Mouse (Mus musculus) central nervous system, embryonic 11.5 days (tissue): ENCODE data around the gene 9530077C05Rik. TPM values are rescaled to one million over a fixed set of nuclear protein-coding genes. Genes with fewer than 3 reads are reported as not detected.

ENCODE experiments used
- polyA plus RNA-seq: library from polyadenylated mRNA; depleted of rRNA; stranded (reverse); fragments of >200 nt; gene quantifications from 2 replicates; pipeline ENCODE4 v1.2.3, GENCODE M21; 2012; rRNA removed

The 9530077C05Rik gene
- 4.9 and 5.9 TPM in 2 replicates for polyA plus RNA-seq

GRCm38 (mm10) chr9:22411002-22411857, at the start of gene 9530077C05Rik:
TSS of gene 9530077C05Rik (plus strand) at chr9:22411513.

DNA sequence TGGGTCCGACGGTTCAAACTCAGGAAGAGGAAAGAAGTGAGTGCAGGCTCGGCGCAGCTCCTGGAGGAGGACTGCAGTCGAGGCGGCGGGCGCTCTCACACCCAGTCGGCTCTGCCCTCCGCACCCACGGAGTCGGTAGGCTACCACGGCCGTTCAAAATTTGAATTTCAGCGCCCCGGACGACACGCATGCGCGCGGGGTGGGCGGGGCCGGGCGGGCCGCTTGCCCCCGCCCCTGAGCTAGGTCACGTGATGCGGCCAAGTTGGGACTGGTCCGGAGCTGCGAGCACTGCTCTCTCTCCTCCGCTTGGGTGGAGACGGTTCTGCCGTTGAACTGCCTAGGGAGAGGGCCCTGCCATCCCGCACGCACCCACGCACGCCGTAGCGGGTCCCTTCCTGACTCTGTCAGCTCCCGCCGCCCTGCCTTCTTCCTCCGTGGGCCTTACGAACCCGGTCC, 22.3 kb upstream of the 9530077C05Rik start, which contains the start of gene Anln:
TSS of gene Anln (minus strand) at position 168 of the 456 bp plus-strand sequence.

DNA sequence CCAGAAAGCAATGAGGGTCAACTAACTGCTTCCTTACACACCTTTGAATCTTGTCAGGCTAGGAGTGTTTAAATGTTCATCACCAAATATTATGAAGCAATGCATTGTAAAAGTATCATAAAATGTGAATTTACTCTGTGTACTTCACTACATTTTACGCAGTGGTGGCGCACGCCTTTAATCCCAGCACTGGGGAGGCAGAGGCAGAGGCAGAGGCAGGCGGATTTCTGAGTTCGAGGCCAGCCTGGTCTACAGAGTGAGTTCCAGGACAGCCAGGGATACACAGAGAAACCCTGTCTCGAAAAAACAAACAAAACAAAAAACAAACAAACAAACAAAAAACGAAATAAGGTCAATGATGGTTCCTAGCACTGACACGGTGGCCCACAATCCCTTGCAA, 42.7 kb downstream of the 9530077C05Rik start, which contains the start of gene Gm17545:
TSS of gene Gm17545 (plus strand) at position 301 of the 400 bp plus-strand sequence.

DNA sequence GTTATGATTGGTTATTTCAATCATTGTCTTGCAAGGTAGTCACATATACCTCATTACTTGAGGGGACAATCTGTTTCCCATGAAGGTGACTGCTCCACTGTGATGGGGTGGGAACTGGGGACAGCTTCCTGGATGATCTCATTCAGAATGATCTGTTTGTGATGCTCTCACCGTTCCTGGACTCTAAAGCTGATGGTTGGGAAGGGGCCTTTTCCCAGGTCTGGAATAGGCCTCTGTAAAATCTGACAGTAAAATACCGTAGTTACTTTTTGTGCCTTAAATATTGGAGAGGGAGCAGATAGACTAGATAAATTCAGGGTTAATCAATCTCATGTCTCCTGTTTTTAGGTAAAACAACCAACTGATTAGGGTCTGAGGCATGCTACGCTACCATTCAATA, 58.3 kb downstream of the 9530077C05Rik start, which contains the start of gene Rp9:
TSS of gene Rp9 (minus strand) at position 101 of the 400 bp plus-strand sequence.

DNA sequence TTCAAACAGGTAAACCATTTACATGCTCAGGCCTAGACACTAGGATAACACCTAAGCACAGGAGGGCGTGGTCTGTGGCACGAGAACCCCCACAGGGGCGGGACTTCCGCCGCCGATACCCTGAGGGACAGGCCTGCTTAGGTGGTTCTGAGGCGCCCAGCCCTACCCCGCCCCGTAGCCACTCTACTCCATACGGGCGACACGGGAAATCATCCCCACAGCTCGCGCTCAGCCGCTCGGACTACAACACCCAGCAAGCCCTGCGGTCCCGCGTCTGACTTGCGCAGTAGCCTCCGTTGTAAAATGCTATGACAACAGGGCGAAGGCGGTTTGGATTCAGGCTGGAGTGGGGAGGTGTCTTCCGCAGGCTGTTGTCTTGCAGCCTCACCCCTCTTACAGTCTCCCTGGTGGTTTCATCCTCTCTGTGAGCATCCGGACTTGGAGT, 64.1 kb downstream of the 9530077C05Rik start, which contains the start of gene Bbs9:
TSS of gene Bbs9 (plus strand) at position 292 of the 445 bp plus-strand sequence.

Other genes with a start within 250 kb of the 9530077C05Rik start
- gene Zfp872, start 223.4 kb upstream of the 9530077C05Rik start, polyA plus RNA-seq: 0.12 and 0.17 TPM in 2 replicates
- gene Zfp809, start 185.8 kb upstream of the 9530077C05Rik start, polyA plus RNA-seq: 10.3 and 12.2 TPM in 2 replicates
- 2.6 and 3.8 TPM in 2 replicates for gene Zfp599, start 151.6 kb upstream of the 9530077C05Rik start, polyA plus RNA-seq
- 37.2 and 44.6 TPM in 2 replicates for gene Zfp810, start 103.9 kb upstream of the 9530077C05Rik start, polyA plus RNA-seq
- gene Anln, start 22.3 kb upstream of the 9530077C05Rik start, polyA plus RNA-seq: 34.2 and 39.0 TPM in 2 replicates
- gene Gm17545, start 42.8 kb downstream of the 9530077C05Rik start, polyA plus RNA-seq: not detected in 2 replicates
- 67.0 and 75.1 TPM in 2 replicates for gene Rp9, start 58.2 kb downstream of the 9530077C05Rik start, polyA plus RNA-seq
- 14.2 and 15.6 TPM in 2 replicates for gene Bbs9, start 64.2 kb downstream of the 9530077C05Rik start, polyA plus RNA-seq